Mouse (Mus musculus): Measurements from ENCODE around the gene Dlst. TPM values are rescaled to one million over a fixed set of nuclear protein-coding genes. Genes with fewer than 3 reads are reported as not detected.

The Dlst gene
- polyA plus RNA-seq, 1 experiment from 2014 or later = 72.5 TPM

DNA sequence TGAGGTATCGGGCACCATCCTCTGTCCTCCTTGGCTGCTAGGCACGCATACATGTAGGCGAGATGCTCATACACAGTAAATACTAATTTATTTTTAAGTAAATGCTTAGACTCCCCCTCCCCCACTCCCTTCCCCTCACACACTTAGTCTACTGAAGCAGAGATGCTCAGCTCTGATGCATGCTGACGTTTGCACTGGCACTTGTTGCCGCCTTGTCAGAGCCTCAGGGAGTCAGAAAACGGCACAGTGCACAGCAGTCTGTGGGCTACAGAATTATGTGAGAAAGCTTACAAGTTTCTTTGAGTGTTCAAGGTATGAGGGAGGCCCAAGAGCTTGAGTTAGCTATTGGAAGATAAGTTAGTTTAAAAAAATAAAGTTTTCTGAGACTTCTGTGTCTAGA lies 20.7 kb downstream of the Dlst start:
- no peak overlapping the region for H3K4me3 ChIP-seq (ENCODE audit: low read depth, low read length)
- H3K9ac ChIP-seq (replicated peaks; ENCODE audit: low read depth) = no peak overlapping the region
- 85% methylated on average over 6 of the region's 6 CpGs for WGBS
- H3K4me1 ChIP-seq (ENCODE audit: insufficient read depth, low read depth, low read length) = no peaks in the 10 kb centered on the region; the same call in 1 of the 2 replicates
- ATAC-seq (no peak), DNase-seq (ENCODE audit: low spot score) (no peak)
- peaks cover 67% of the 10 kb centered on the region for H3K36me3 ChIP-seq (ENCODE audit: insufficient read depth, low read length)
- no peaks in the 10 kb centered on the region for H3K27me3 ChIP-seq (replicated peaks; ENCODE audit: insufficient read depth, low read length)
- no peak overlapping the region for H3K27ac ChIP-seq (ENCODE audit: low read length)
- TF ChIP-seq EP300 (IDR thresholded peaks at IDR 0.05) (no peak), CTCF (IDR thresholded peaks at IDR 0.05) (no peak)
- no peaks in the 10 kb centered on the region for H3K9me3 ChIP-seq (ENCODE audit: low read length)
- H3K4me2 ChIP-seq (replicated peaks; ENCODE audit: low read depth, low read length) = no peak overlapping the region

DNA sequence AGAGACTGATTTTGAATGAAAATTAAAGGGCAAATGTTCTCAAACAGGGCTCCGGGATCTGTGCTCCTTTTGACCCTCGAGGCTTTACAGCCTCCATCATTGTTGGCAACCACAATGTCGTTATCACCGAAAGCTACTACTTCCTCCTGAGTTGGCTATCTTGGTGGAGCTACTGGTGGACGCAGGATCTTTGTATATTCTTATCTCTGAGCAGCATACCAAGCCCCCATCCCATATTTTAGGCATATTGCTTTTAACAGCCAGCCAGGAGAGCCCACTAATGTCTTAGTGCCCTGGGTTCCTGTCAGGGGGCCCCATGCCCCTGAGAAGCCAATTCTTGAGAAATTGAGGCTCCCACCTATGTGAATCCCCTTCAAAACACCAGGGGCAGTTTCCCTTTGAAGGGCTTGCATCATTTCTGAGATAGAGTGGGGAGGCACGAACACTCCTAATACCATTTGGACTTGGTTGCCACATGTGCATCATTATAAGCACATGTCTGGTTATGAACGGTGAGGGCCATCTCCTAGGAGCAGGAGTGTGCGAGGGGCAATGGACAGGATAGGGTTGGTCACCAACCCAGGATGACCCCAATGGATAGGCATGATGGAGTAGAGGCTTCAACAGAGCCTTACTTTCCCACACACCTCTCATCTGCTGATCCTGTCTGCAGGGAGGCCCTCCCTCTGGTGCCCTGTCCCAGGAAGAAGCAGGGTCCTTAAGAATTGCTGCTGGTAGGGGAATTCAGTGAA lies 23.6 kb downstream of the Dlst start:
- H3K4me3 ChIP-seq (ENCODE audit: low read depth, low read length) = no peak overlapping the region
- no peak for DNase-seq (ENCODE audit: low spot score)
- WGBS = 82% methylated on average over 8 of the region's 8 CpGs
- H3K27me3 ChIP-seq (replicated peaks; ENCODE audit: insufficient read depth, low read length) = no peaks in the 10 kb centered on the region
- no peaks in the 10 kb centered on the region; the same call in 1 of the 2 replicates for H3K4me1 ChIP-seq (ENCODE audit: insufficient read depth, low read depth, low read length)
- no peak for ATAC-seq
- TF ChIP-seq EP300 (IDR thresholded peaks at IDR 0.05) = no peak
- TF ChIP-seq CTCF (IDR thresholded peaks at IDR 0.05) = no peak
- H3K27ac ChIP-seq (ENCODE audit: low read length) = no peak overlapping the region
- peaks cover 49% of the 10 kb centered on the region for H3K36me3 ChIP-seq (ENCODE audit: insufficient read depth, low read length)
- no peak overlapping the region for H3K9ac ChIP-seq (replicated peaks; ENCODE audit: low read depth)
- no peak overlapping the region for H3K4me2 ChIP-seq (replicated peaks; ENCODE audit: low read depth, low read length)
- H3K9me3 ChIP-seq (ENCODE audit: low read length) = no peaks in the 10 kb centered on the region

DNA sequence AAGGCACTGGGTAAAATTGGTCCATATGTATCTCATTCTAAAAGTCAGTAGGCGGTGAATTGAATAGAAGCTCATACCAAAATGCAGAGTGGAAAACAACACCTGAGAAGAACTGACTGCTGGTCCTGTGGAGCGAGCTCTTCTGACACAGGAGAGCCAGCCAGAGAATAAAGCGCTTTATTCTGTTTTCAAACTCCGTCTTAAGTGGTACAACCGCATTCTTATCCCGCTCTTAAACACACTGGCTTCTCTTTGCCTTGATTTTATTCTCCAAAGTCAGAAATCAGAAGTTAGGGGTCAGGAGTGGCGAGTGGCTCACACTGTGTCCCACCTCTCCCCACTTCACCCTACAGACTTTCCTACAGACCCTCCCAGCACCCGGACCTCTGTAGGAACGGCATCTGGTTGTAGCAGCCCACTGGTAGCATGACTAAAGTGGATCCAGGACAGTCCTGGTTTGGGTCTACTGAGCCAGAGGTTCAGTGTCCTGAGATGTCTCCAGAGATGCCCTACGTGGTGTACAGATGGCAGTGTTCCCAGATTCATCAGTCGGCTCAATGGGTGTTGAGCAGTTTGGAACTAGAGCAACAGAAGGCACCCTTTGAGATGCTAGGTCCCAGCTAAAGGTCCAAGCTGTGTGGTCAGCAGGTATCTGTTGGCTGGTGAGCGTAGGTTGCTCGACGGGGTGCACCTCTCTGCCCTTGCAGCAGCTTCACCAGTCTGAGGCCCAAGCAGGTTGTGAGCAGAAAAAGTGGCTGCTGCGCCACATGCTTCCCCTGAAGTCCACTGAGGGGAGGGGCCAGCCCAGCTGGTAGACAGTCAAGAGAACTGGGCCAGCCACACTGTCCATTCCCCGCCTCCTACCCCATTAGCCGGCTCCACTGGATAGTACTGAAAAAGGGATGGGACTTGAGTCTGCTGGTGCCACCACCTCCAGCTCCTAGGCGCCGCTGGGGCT lies 25.2 kb downstream of the Dlst start:
- peaks cover 34% of the 10 kb centered on the region for H3K36me3 ChIP-seq (ENCODE audit: insufficient read depth, low read length)
- H3K27me3 ChIP-seq (replicated peaks; ENCODE audit: insufficient read depth, low read length) = no peaks in the 10 kb centered on the region
- H3K4me1 ChIP-seq (ENCODE audit: insufficient read depth, low read depth, low read length) = no peaks in the 10 kb centered on the region; the same call in 1 of the 2 replicates
- TF ChIP-seq CTCF (IDR thresholded peaks at IDR 0.05) (no peak), EP300 (IDR thresholded peaks at IDR 0.05) (no peak)
- no peak overlapping the region; the same call in 1 of the 2 replicates for H3K27ac ChIP-seq (ENCODE audit: low read length)
- peak; percentile 57 for DNase-seq (ENCODE audit: low spot score)
- 46% methylated on average over 19 of the region's 19 CpGs for WGBS
- no peak overlapping the region for H3K9ac ChIP-seq (replicated peaks; ENCODE audit: low read depth)
- H3K4me3 ChIP-seq (ENCODE audit: low read depth, low read length) = no peak overlapping the region
- ATAC-seq = peak; percentile 67
- H3K4me2 ChIP-seq (replicated peaks; ENCODE audit: low read depth, low read length) = 0 out of 2 replicates have a peak overlapping the region, but pooled peaks have one; percentile 3
- no peaks in the 10 kb centered on the region for H3K9me3 ChIP-seq (ENCODE audit: low read length)

DNA sequence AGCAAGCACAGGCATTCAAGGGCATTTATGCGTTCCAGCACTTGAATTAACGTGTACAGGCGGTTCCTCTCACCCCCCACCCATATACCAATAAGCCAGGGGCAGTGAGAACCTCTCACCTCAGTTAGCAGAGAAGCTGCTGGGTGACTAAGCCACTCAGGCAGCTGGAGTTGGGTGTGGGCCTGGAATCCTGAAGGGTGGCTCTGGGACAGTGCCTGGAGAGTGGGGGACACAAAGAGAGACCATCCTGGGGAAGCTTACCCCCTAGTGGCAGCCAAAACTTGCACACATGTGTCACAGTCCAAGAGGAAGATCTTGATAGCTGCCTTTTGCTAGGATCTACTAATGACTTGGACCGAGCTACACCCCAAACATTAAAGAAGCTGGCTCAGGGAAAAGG lies 26.0 kb downstream of the Dlst start:
- no peaks in the 10 kb centered on the region for H3K9me3 ChIP-seq (ENCODE audit: low read length)
- no peaks in the 10 kb centered on the region for H3K27me3 ChIP-seq (replicated peaks; ENCODE audit: insufficient read depth, low read length)
- ATAC-seq (peak; percentile 69), DNase-seq (ENCODE audit: low spot score) (peak; percentile 54)
- peaks cover 26% of the 10 kb centered on the region for H3K36me3 ChIP-seq (ENCODE audit: insufficient read depth, low read length)
- no peak overlapping the region for H3K9ac ChIP-seq (replicated peaks; ENCODE audit: low read depth)
- TF ChIP-seq CTCF (IDR thresholded peaks at IDR 0.05) = peak; percentile 46
- TF ChIP-seq EP300 (IDR thresholded peaks at IDR 0.05) = no peak
- no peak overlapping the region; the same call in 1 of the 2 replicates for H3K27ac ChIP-seq (ENCODE audit: low read length)
- no peaks in the 10 kb centered on the region; the same call in 1 of the 2 replicates for H3K4me1 ChIP-seq (ENCODE audit: insufficient read depth, low read depth, low read length)
- no peak overlapping the region for H3K4me3 ChIP-seq (ENCODE audit: low read depth, low read length)
- WGBS = 50% methylated on average over 4 of the region's 4 CpGs
- H3K4me2 ChIP-seq (replicated peaks; ENCODE audit: low read depth, low read length) = no peak overlapping the region

DNA sequence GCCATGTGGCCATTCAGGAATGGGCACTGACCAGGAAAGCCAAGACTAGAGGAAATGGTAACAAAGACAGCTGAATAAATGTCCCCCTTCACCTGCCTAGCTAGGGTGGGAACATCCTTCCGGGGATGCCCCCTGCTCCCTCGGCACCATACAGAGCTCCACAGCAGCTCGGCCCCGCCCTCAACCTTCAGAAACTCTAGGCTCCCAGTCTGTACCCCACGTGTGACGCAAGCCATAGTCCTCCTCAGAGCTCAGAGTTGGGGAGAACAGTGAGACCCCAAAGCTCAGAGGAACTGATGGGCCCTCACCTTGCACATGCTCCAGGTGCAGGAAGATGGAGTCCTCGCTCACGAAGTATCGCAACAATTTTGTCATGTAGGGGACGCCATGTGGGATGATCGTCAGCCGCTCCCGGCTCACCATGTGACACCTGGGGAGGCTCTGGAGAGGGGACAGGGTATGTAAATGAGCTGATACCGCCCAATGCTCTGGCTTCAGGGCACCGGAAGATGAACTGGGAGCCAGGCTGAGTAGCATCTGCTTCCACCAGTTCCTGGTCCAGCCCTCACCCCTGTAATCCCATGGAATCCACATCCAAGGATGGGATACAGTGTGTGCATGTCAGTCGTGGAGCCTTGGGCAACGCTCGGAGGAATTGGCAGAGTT lies 29.5 kb downstream of the Dlst start:
- H3K4me3 ChIP-seq (ENCODE audit: low read depth, low read length) = no peak overlapping the region
- ATAC-seq (no peak), DNase-seq (ENCODE audit: low spot score) (no peak)
- H3K9me3 ChIP-seq (ENCODE audit: low read length) = no peaks in the 10 kb centered on the region
- no peak overlapping the region for H3K9ac ChIP-seq (replicated peaks; ENCODE audit: low read depth)
- TF ChIP-seq EP300 (IDR thresholded peaks at IDR 0.05) = no peak
- TF ChIP-seq CTCF (IDR thresholded peaks at IDR 0.05) = no peak
- no peaks in the 10 kb centered on the region for H3K36me3 ChIP-seq (ENCODE audit: insufficient read depth, low read length)
- H3K27me3 ChIP-seq (replicated peaks; ENCODE audit: insufficient read depth, low read length) = no peaks in the 10 kb centered on the region
- H3K4me2 ChIP-seq (replicated peaks; ENCODE audit: low read depth, low read length) = no peak overlapping the region
- H3K4me1 ChIP-seq (ENCODE audit: insufficient read depth, low read depth, low read length) = no peaks in the 10 kb centered on the region; the same call in 1 of the 2 replicates
- no peak overlapping the region for H3K27ac ChIP-seq (ENCODE audit: low read length)
- WGBS = 40% methylated on average over 18 of the region's 18 CpGs

Measured in lung, postnatal 0 days (tissue).